Mouse (Mus musculus) kidney, adult 2 months (tissue): ENCODE data around the gene Atg4b.

Experiments
- CTCF ChIP-seq: fragments of 200-500 bp; conservative IDR thresholded peaks from 2 replicates; pipeline ENCODE4 v1.5.1; 2011; ENCODE audit warnings: low read depth, mild to moderate bottlenecking, control low read depth, low read length, moderate library complexity, mixed read lengths; ENCODE audit not compliant: insufficient read depth, insufficient read length
- POLR2A ChIP-seq: fragments of 200-500 bp; IDR thresholded peaks from one replicate; pipeline ENCODE4 v1.6.1; 2011; ENCODE audit warnings: low read depth, low read length, control low read depth

- TF ChIP-seq POLR2A (no peak), CTCF (no peak)
These were observed 72.6 kb downstream of the Atg4b start for GRCm38 (mm10) chr1:93823796-93824495.
